Comparison of ENCODE assay signal across 24 mouse cellular contexts in genomic region chr5:111458675-111459074, GRCm38 (mm10). TPM values are rescaled to one million over a fixed set of nuclear protein-coding genes. Genes with fewer than 3 reads are reported as not detected.
DNase-seq lines count a peak whose midpoint lies in the region; ATAC-seq lines count a peak whose summit lies in the region.
"Had no signal": no experiment of that assay in that cellular context is flagged by ENCODE, and none has a peak within 500 bp of the region (broad histone marks: within the 10 kb centered on the region; RNA-seq: fewer than 3 reads in every experiment).

No protein-coding gene starts in this region.

- H3K36me3 ChIP-seq in hindbrain, embryonic 10.5 days: peaks cover 61% of the 10 kb centered on the region
- peaks cover 38% of the 10 kb centered on the region for H3K36me3 ChIP-seq in hindbrain, embryonic 14.5 days (replicated peaks; ENCODE audit: control insufficient read depth, insufficient read depth)
- peaks cover 51% of the 10 kb centered on the region for H3K36me3 ChIP-seq in midbrain, embryonic 13.5 days
- H3K36me3 ChIP-seq in midbrain, embryonic 11.5 days (ENCODE audit: control insufficient read depth, insufficient read depth, low read length): peaks cover 26% of the 10 kb centered on the region
- peaks cover 9% of the 10 kb centered on the region; the same call in 1 of the 2 replicates for H3K36me3 ChIP-seq in forebrain, embryonic 11.5 days (ENCODE audit: control insufficient read depth, insufficient read depth, low read length)
- H3K36me3 ChIP-seq in forebrain, embryonic 16.5 days (ENCODE audit: control insufficient read depth, insufficient read depth): peaks cover 19% of the 10 kb centered on the region
- H3K36me3 ChIP-seq: liver, embryonic 15.5 days; stomach, embryonic 15.5 days had no signal

- no peak overlapping the region for H3K4me3 ChIP-seq in hindbrain, embryonic 10.5 days
- H3K4me3 ChIP-seq in hindbrain, embryonic 14.5 days (replicated peaks; ENCODE audit: low read length): no peak overlapping the region
- no peak overlapping the region for H3K4me3 ChIP-seq in midbrain, embryonic 13.5 days (replicated peaks)
- no peak overlapping the region for H3K4me3 ChIP-seq in midbrain, embryonic 11.5 days (ENCODE audit: low read depth, low read length)
- no peak overlapping the region for H3K4me3 ChIP-seq in forebrain, embryonic 11.5 days (ENCODE audit: low read depth, low read length)
- no peak overlapping the region for H3K4me3 ChIP-seq in forebrain, embryonic 16.5 days (replicated peaks; ENCODE audit: low read length)
- H3K4me3 ChIP-seq: heart, adult 2 months; heart, embryonic 13.5 days; limb, embryonic 12.5 days; liver, embryonic 15.5 days; lung, embryonic 15.5 days; midbrain, embryonic 10.5 days; stomach, embryonic 15.5 days had no signal

- peak overlapping the region; percentile 56; the same call in 1 of the 2 replicates for H3K27ac ChIP-seq in hindbrain, embryonic 10.5 days
- no peak overlapping the region for H3K27ac ChIP-seq in hindbrain, embryonic 14.5 days
- H3K27ac ChIP-seq in midbrain, embryonic 13.5 days: no peak overlapping the region
- no peak overlapping the region for H3K27ac ChIP-seq in midbrain, embryonic 11.5 days (ENCODE audit: low read depth, low read length)
- no peak overlapping the region for H3K27ac ChIP-seq in forebrain, embryonic 11.5 days (ENCODE audit: low read depth, low read length)
- H3K27ac ChIP-seq in forebrain, embryonic 16.5 days (ENCODE audit: low read length): no peak overlapping the region
- H3K27ac ChIP-seq: heart, adult 2 months; heart, embryonic 13.5 days; kidney, postnatal 0 days; limb, embryonic 12.5 days; liver, embryonic 15.5 days; lung, embryonic 15.5 days; midbrain, embryonic 10.5 days; stomach, embryonic 15.5 days had no signal

- no peak for ATAC-seq in hindbrain, embryonic 14.5 days (ENCODE audit: low FRiP score)
- 0 out of 2 replicates have a peak, but pooled peaks have one; percentile 27 for ATAC-seq in midbrain, embryonic 13.5 days
- no peak for ATAC-seq in midbrain, embryonic 11.5 days (ENCODE audit: low FRiP score)
- 0 out of 2 replicates have a peak, but pooled peaks have one; percentile 51 for ATAC-seq in forebrain, embryonic 11.5 days (replicated peaks; ENCODE audit: low FRiP score)
- ATAC-seq in forebrain, embryonic 16.5 days: peak; percentile 45

- no peak overlapping the region for H3K9ac ChIP-seq in hindbrain, embryonic 14.5 days
- H3K9ac ChIP-seq in midbrain, embryonic 13.5 days (replicated peaks): no peak overlapping the region
- no peak overlapping the region for H3K9ac ChIP-seq in midbrain, embryonic 11.5 days (ENCODE audit: low read length)
- H3K9ac ChIP-seq in forebrain, embryonic 11.5 days (ENCODE audit: low read length): no peak overlapping the region
- H3K9ac ChIP-seq in forebrain, embryonic 16.5 days (replicated peaks; ENCODE audit: low read depth, low read length): no peak overlapping the region
- H3K9ac ChIP-seq: heart, embryonic 13.5 days; limb, embryonic 12.5 days; liver, embryonic 15.5 days; lung, embryonic 15.5 days; stomach, embryonic 15.5 days had no signal

- H3K4me2 ChIP-seq in hindbrain, embryonic 14.5 days (replicated peaks): no peak overlapping the region
- no peak overlapping the region for H3K4me2 ChIP-seq in midbrain, embryonic 13.5 days (replicated peaks)
- H3K4me2 ChIP-seq in midbrain, embryonic 11.5 days: no peak overlapping the region
- H3K4me2 ChIP-seq in forebrain, embryonic 11.5 days (ENCODE audit: low read depth, low read length, severe bottlenecking): no peak overlapping the region
- H3K4me2 ChIP-seq in forebrain, embryonic 16.5 days (ENCODE audit: low read length): no peak overlapping the region
- H3K4me2 ChIP-seq: heart, embryonic 13.5 days; limb, embryonic 12.5 days; liver, embryonic 15.5 days; lung, embryonic 15.5 days; stomach, embryonic 15.5 days had no signal

- no peak for DNase-seq in hindbrain, embryonic 10.5 days (ENCODE audit: low spot score)
- DNase-seq in hindbrain, embryonic 14.5 days (ENCODE audit: low spot score): no peak
- DNase-seq in midbrain, embryonic 11.5 days (ENCODE audit: low spot score, missing footprints): no peak
- no peak for DNase-seq in forebrain, embryonic 11.5 days (ENCODE audit: low spot score)
- no peak for DNase-seq in layer of hippocampus, adult 9-11 months
- DNase-seq in kidney, postnatal 14 days: no peak
- DNase-seq: adrenal gland, postnatal 14 days; B cell, adult 2 months; cerebellum, adult 11-12 months; cerebellum, postnatal 10 days; heart, adult 2 months; heart, postnatal 14 days; kidney, adult 18-20 months; right cerebral cortex, postnatal 25 days; thymus, postnatal 14 days had no signal

- peaks cover 7% of the 10 kb centered on the region; the same call in 1 of the 2 replicates for H3K9me3 ChIP-seq in hindbrain, embryonic 10.5 days
- H3K9me3 ChIP-seq in hindbrain, embryonic 14.5 days (ENCODE audit: control insufficient read depth, low read length): no peaks in the 10 kb centered on the region
- H3K9me3 ChIP-seq in midbrain, embryonic 13.5 days: no peaks in the 10 kb centered on the region
- no peaks in the 10 kb centered on the region for H3K9me3 ChIP-seq in midbrain, embryonic 11.5 days (ENCODE audit: control insufficient read depth, low read length)
- no peaks in the 10 kb centered on the region for H3K9me3 ChIP-seq in forebrain, embryonic 11.5 days (ENCODE audit: control insufficient read depth, low read length)
- no peaks in the 10 kb centered on the region for H3K9me3 ChIP-seq in forebrain, embryonic 16.5 days (ENCODE audit: control insufficient read depth, low read length)
- H3K9me3 ChIP-seq: heart, embryonic 13.5 days; limb, embryonic 12.5 days; liver, embryonic 15.5 days; lung, embryonic 15.5 days; midbrain, embryonic 10.5 days; stomach, embryonic 15.5 days had no signal

- H3K4me1 ChIP-seq in hindbrain, embryonic 10.5 days (replicated peaks): peaks cover 27% of the 10 kb centered on the region
- no peaks in the 10 kb centered on the region for H3K4me1 ChIP-seq in hindbrain, embryonic 14.5 days (replicated peaks; ENCODE audit: control insufficient read depth, insufficient read depth, low read length)
- H3K4me1 ChIP-seq in midbrain, embryonic 13.5 days (replicated peaks): 0 out of 2 replicates have a peak, but pooled peaks cover 10% of the 10 kb centered on the region
- no peaks in the 10 kb centered on the region for H3K4me1 ChIP-seq in midbrain, embryonic 11.5 days (ENCODE audit: control insufficient read depth, insufficient read depth, low read length)
- no peaks in the 10 kb centered on the region for H3K4me1 ChIP-seq in forebrain, embryonic 11.5 days (replicated peaks; ENCODE audit: control insufficient read depth, insufficient read depth, low read length)
- no peaks in the 10 kb centered on the region for H3K4me1 ChIP-seq in forebrain, embryonic 16.5 days (replicated peaks; ENCODE audit: control insufficient read depth, insufficient read depth, low read length)
- H3K4me1 ChIP-seq: liver, embryonic 15.5 days; lung, embryonic 15.5 days; stomach, embryonic 15.5 days had no signal

- H3K27me3 ChIP-seq in hindbrain, embryonic 10.5 days (ENCODE audit: insufficient read depth, poor library complexity, severe bottlenecking): no peaks in the 10 kb centered on the region
- no peaks in the 10 kb centered on the region for H3K27me3 ChIP-seq in hindbrain, embryonic 14.5 days (ENCODE audit: control insufficient read depth, insufficient read depth, low read length)
- H3K27me3 ChIP-seq in midbrain, embryonic 13.5 days: no peaks in the 10 kb centered on the region
- no peaks in the 10 kb centered on the region for H3K27me3 ChIP-seq in midbrain, embryonic 11.5 days (ENCODE audit: control insufficient read depth, insufficient read depth, low read length)
- H3K27me3 ChIP-seq in forebrain, embryonic 11.5 days (ENCODE audit: control insufficient read depth, insufficient read depth, low read length): no peaks in the 10 kb centered on the region
- no peaks in the 10 kb centered on the region for H3K27me3 ChIP-seq in forebrain, embryonic 16.5 days (replicated peaks; ENCODE audit: control insufficient read depth, insufficient read depth, low read length)
- H3K27me3 ChIP-seq: heart, embryonic 13.5 days; limb, embryonic 12.5 days; liver, embryonic 15.5 days; lung, embryonic 15.5 days; stomach, embryonic 15.5 days had no signal

- WGBS in hindbrain, embryonic 10.5 days: 85% methylated on average over 6 of the region's 6 CpGs
- WGBS in hindbrain, embryonic 14.5 days: 94% methylated on average over 6 of the region's 6 CpGs
- WGBS in midbrain, embryonic 13.5 days: 84% methylated on average over 6 of the region's 6 CpGs
- WGBS in midbrain, embryonic 11.5 days: 90% methylated on average over 6 of the region's 6 CpGs
- 93% methylated on average over 6 of the region's 6 CpGs for WGBS in forebrain, embryonic 11.5 days
- WGBS in forebrain, embryonic 16.5 days: 86% methylated on average over 6 of the region's 6 CpGs

RNA-seq across cellular contexts. Expression of gene Mn1, which starts 41.5 kb away (rescaled TPM):
- polyA plus RNA-seq in hindbrain, embryonic 10.5 days (2016; fragmentation: Nextera tagmentation; extraction: Ambion mirVana): 55.9 and 65.1 TPM in 2 replicates
- 27.8 and 28.6 TPM in 2 replicates for polyA plus RNA-seq in hindbrain, embryonic 14.5 days (2014; fragmentation: Nextera tagmentation; extraction: Ambion mirVana)
- 60.2 and 73.1 TPM in 2 replicates for polyA plus RNA-seq in midbrain, embryonic 13.5 days (2015; fragmentation: Nextera tagmentation; extraction: Ambion mirVana)
- polyA plus RNA-seq in midbrain, embryonic 11.5 days (2014; fragmentation: Nextera tagmentation; extraction: Ambion mirVana): 42.0 and 46.2 TPM in 2 replicates
- polyA plus RNA-seq in forebrain, embryonic 11.5 days (2014; fragmentation: Nextera tagmentation; extraction: Ambion mirVana): 50.9 and 51.9 TPM in 2 replicates
- 99.6 and 106 TPM in 2 replicates for polyA plus RNA-seq in forebrain, embryonic 16.5 days (2015; fragmentation: Nextera tagmentation; extraction: Ambion mirVana)

Comparison
In these comparisons a context has a peak if more than half of its experiments do, and no peak if none do; other contexts are left out.
1. ATAC-seq: peak in midbrain, embryonic 13.5 days (single experiment), forebrain, embryonic 11.5 days (single experiment) and forebrain, embryonic 16.5 days (single experiment); none in hindbrain, embryonic 14.5 days (single experiment) and midbrain, embryonic 11.5 days (single experiment).